Mouse (Mus musculus): ENCODE data around the gene Nras. TPM values are rescaled to one million over a fixed set of nuclear protein-coding genes. Genes with fewer than 3 reads are reported as not detected.
A peak's percentile ranks its signal among the peaks of the same experiment; 100 is the strongest.

The Nras gene
- polyA plus RNA-seq, 1 experiment from 2014 or later: 116 TPM

DNA sequence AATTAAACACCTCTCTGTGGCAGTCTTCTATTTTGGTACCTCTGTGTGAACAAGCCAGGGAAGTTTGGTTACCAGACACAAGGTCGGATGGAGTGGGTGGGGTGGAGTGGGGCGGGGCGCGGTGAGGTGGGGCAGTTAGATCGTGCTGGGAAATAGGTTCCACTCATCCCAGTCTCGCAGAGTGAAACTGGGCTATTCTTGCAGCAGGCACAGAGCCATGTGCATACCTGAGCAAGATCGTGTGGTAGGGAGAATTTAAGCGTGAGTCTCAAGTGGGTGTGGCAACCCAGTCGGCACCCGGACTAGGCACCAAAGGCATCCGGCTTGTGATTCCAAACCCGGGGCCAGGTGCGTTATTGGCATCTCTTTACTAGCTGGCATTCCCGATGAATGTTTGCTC lies 43.8 kb downstream of the Nras start:
- 3% methylated on average over 14 of the region's 14 CpGs for WGBS
- no peak overlapping the region for H3K27ac ChIP-seq (ENCODE audit: low read length)
- ATAC-seq (ENCODE audit: insufficient number of reproducible peaks, insufficient read depth, low FRiP score, low read depth): peak; percentile 12; the same call in 1 of the 2 replicates

GRCm38 (mm10) chr3:103102454-103103390 lies 44.6 kb downstream of the Nras start, which contains the start of gene Dennd2c:
TSS of gene Dennd2c (plus strand) at chr3:103102604.
- Histone ChIP-seq H3K27me3 (ENCODE audit: control insufficient read depth, insufficient read depth, low read length) (no peaks in the 10 kb centered on the region), H3K27ac (ENCODE audit: low read length) (no peak within 1 kb of the TSS), H3K4me1 (ENCODE audit: control insufficient read depth, insufficient read depth, low read length) (peaks cover 5% of the 10 kb centered on the region; the same call in 1 of the 2 replicates), H3K36me3 (ENCODE audit: control insufficient read depth, insufficient read depth, low read length) (no peaks in the 10 kb centered on the region), H3K4me3 (ENCODE audit: low read depth, low read length) (peak within 1 kb of the TSS; percentile 43), H3K4me2 (replicated peaks; ENCODE audit: low read depth, low read length) (peak within 1 kb of the TSS; percentile 92), H3K9me3 (ENCODE audit: control insufficient read depth, low read depth, low read length) (no peaks in the 10 kb centered on the region), H3K9ac (replicated peaks; ENCODE audit: low read depth, low read length) (peak within 1 kb of the TSS; percentile 26)
- ATAC-seq (ENCODE audit: insufficient number of reproducible peaks, insufficient read depth, low FRiP score, low read depth): peak; percentile 98
- 1% methylated on average over 72 of the region's 72 CpGs for WGBS

More for the DNA sequence above, 43.8 kb downstream of the Nras start:
- H3K36me3 ChIP-seq (ENCODE audit: control insufficient read depth, insufficient read depth, low read length): no peaks in the 10 kb centered on the region
- no peaks in the 10 kb centered on the region for H3K9me3 ChIP-seq (ENCODE audit: control insufficient read depth, low read depth, low read length)
- peak overlapping the region; percentile 26; the same call in 1 of the 2 replicates for H3K9ac ChIP-seq (replicated peaks; ENCODE audit: low read depth, low read length)
- H3K4me3 ChIP-seq (ENCODE audit: low read depth, low read length): peak overlapping the region; percentile 43
- peak overlapping the region; percentile 92 for H3K4me2 ChIP-seq (replicated peaks; ENCODE audit: low read depth, low read length)
- no peaks in the 10 kb centered on the region for H3K27me3 ChIP-seq (ENCODE audit: control insufficient read depth, insufficient read depth, low read length)
- peaks cover 5% of the 10 kb centered on the region; the same call in 1 of the 2 replicates for H3K4me1 ChIP-seq (ENCODE audit: control insufficient read depth, insufficient read depth, low read length)

GRCm38 (mm10) chr3:103107565-103108240 lies 49.6 kb downstream of the Nras start:
- ATAC-seq (ENCODE audit: insufficient number of reproducible peaks, insufficient read depth, low FRiP score, low read depth): no peak
- Histone ChIP-seq H3K4me1 (ENCODE audit: control insufficient read depth, insufficient read depth, low read length) (no peaks in the 10 kb centered on the region), H3K27ac (ENCODE audit: low read length) (no peak overlapping the region), H3K4me2 (replicated peaks; ENCODE audit: low read depth, low read length) (no peak overlapping the region), H3K9me3 (ENCODE audit: control insufficient read depth, low read depth, low read length) (no peaks in the 10 kb centered on the region), H3K4me3 (ENCODE audit: low read depth, low read length) (no peak overlapping the region), H3K27me3 (ENCODE audit: control insufficient read depth, insufficient read depth, low read length) (no peaks in the 10 kb centered on the region), H3K9ac (replicated peaks; ENCODE audit: low read depth, low read length) (no peak overlapping the region), H3K36me3 (ENCODE audit: control insufficient read depth, insufficient read depth, low read length) (no peaks in the 10 kb centered on the region)
- WGBS: 78% methylated on average over 7 of the region's 7 CpGs

- WGBS: 58% methylated on average over 5 of the region's 5 CpGs
Measured at GRCm38 (mm10) chr3:103112216-103112615, 54.1 kb downstream of the Nras start.

More at GRCm38 (mm10) chr3:103112216-103112615, 54.1 kb downstream of the Nras start:
- no peak overlapping the region for H3K9ac ChIP-seq (replicated peaks; ENCODE audit: low read depth, low read length)
- ATAC-seq (ENCODE audit: insufficient number of reproducible peaks, insufficient read depth, low FRiP score, low read depth): no peak
- H3K4me1 ChIP-seq (ENCODE audit: control insufficient read depth, insufficient read depth, low read length): no peaks in the 10 kb centered on the region
- no peak overlapping the region for H3K27ac ChIP-seq (ENCODE audit: low read length)
- H3K4me3 ChIP-seq (ENCODE audit: low read depth, low read length): no peak overlapping the region
- H3K9me3 ChIP-seq (ENCODE audit: control insufficient read depth, low read depth, low read length): no peaks in the 10 kb centered on the region
- no peaks in the 10 kb centered on the region for H3K27me3 ChIP-seq (ENCODE audit: control insufficient read depth, insufficient read depth, low read length)
- H3K36me3 ChIP-seq (ENCODE audit: control insufficient read depth, insufficient read depth, low read length): no peaks in the 10 kb centered on the region
- H3K4me2 ChIP-seq (replicated peaks; ENCODE audit: low read depth, low read length): no peak overlapping the region

Other genes with a start within 250 kb of the Nras start
- not detected in 2 replicates for gene Sycp1, start 122.2 kb upstream of the Nras start, polyA plus RNA-seq (2014; fragmentation: Nextera tagmentation; extraction: Ambion mirVana)
- gene Nr1h5, start 94.2 kb upstream of the Nras start, polyA plus RNA-seq (2014; fragmentation: Nextera tagmentation; extraction: Ambion mirVana): 0.08 TPM in 1 of 2 replicates, not detected in the other
- gene Sike1, start 62.6 kb upstream of the Nras start, polyA plus RNA-seq (2014; fragmentation: Nextera tagmentation; extraction: Ambion mirVana): 58.8 and 61.9 TPM in 2 replicates
- 455 and 466 TPM in 2 replicates for gene Csde1, start 37.9 kb upstream of the Nras start, polyA plus RNA-seq (2014; fragmentation: Nextera tagmentation; extraction: Ambion mirVana)
- not detected in 2 replicates for gene Ampd1, start 15.7 kb downstream of the Nras start, polyA plus RNA-seq (2014; fragmentation: Nextera tagmentation; extraction: Ambion mirVana)
- gene Dennd2c, start 44.3 kb downstream of the Nras start, polyA plus RNA-seq (2014; fragmentation: Nextera tagmentation; extraction: Ambion mirVana): 6.2 and 8.2 TPM in 2 replicates
- gene Bcas2, start 113.4 kb downstream of the Nras start, polyA plus RNA-seq (2014; fragmentation: Nextera tagmentation; extraction: Ambion mirVana): 189 and 199 TPM in 2 replicates
- gene Trim33, start 221.0 kb downstream of the Nras start, polyA plus RNA-seq (2014; fragmentation: Nextera tagmentation; extraction: Ambion mirVana): 30.4 and 36.4 TPM in 2 replicates